Mouse (Mus musculus) olfactory bulb, adult 2 months (tissue): ENCODE data around the gene Tent5a. TPM values are rescaled to one million over a fixed set of nuclear protein-coding genes. Genes with fewer than 3 reads are reported as not detected.

Experiments
- H3K27ac ChIP-seq: fragments of 200-500 bp; 2 replicates; pipeline ENCODE4 v1.5.1; 2012; ENCODE audit warnings: low read depth, low read length; ENCODE audit not compliant: insufficient read depth
- H3K4me1 ChIP-seq: fragments of 200-500 bp; 2 replicates; pipeline ENCODE4 v1.6.1; 2012; ENCODE audit warnings: low read length; ENCODE audit not compliant: control insufficient read depth, insufficient read depth
- H3K4me3 ChIP-seq: fragments of 200-500 bp; 2 replicates; pipeline ENCODE4 v1.5.1; 2012; ENCODE audit warnings: mild to moderate bottlenecking, low read depth, low read length, moderate library complexity; ENCODE audit not compliant: insufficient read depth
- CTCF ChIP-seq: fragments of 200-500 bp; IDR thresholded peaks from 2 replicates; pipeline ENCODE4 v1.5.1; 2012; ENCODE audit warnings: low read depth, mild to moderate bottlenecking, low read length, moderate library complexity; ENCODE audit not compliant: insufficient read depth
- POLR2A ChIP-seq: fragments of 200-500 bp; IDR thresholded peaks from 2 replicates; pipeline ENCODE4 v1.6.1; 2012; ENCODE audit warnings: mild to moderate bottlenecking, low read depth, low read length, moderate library complexity; ENCODE audit not compliant: insufficient read depth
- WGBS: fragments of 180-500 bp; shearing (Covaris S2); methylation state at CpG from one replicate; pipeline ENCODE4 v1.1.7; 2018; 5-methylcytosine and 5-hydroxymethylcytosine counted together
- polyA plus RNA-seq: library from polyadenylated mRNA; stranded (reverse); fragments of >200 nt; gene quantifications from 2 replicates; pipeline ENCODE4 v1.2.4, GENCODE M21; 2012; ENCODE audit warnings: low replicate concordance; ENCODE audit not compliant: missing spikeins, insufficient read depth, insufficient read length

The Tent5a gene
- polyA plus RNA-seq, 1 experiment: not detected

- TF ChIP-seq POLR2A (no peak), CTCF (no peak)
- no peak overlapping the region for H3K4me3 ChIP-seq
- 78% methylated on average over 8 of the region's 8 CpGs for WGBS
- H3K4me1 ChIP-seq: no peaks in the 10 kb centered on the region
- no peak overlapping the region for H3K27ac ChIP-seq
Observed at GRCm38 (mm10) chr9:85342892-85343785, 16.0 kb upstream of the Tent5a start.

- TF ChIP-seq CTCF: no peak
- no peak for TF ChIP-seq POLR2A
- WGBS: 89% methylated on average over 3 of the region's 3 CpGs
- H3K4me3 ChIP-seq: no peak overlapping the region
- no peaks in the 10 kb centered on the region for H3K4me1 ChIP-seq
- no peak overlapping the region for H3K27ac ChIP-seq
Observed at GRCm38 (mm10) chr9:85340303-85340702, 13.2 kb upstream of the Tent5a start.

- Histone ChIP-seq H3K4me3 (no peak overlapping the region), H3K4me1 (no peaks in the 10 kb centered on the region), H3K27ac (no peak overlapping the region)
- WGBS: 95% methylated on average over 7 of the region's 7 CpGs
- TF ChIP-seq POLR2A: no peak
- TF ChIP-seq CTCF: no peak
Observed at GRCm38 (mm10) chr9:85336046-85336445, 8.9 kb upstream of the Tent5a start.

- WGBS: 45% methylated on average over 2 of the region's 2 CpGs
- TF ChIP-seq POLR2A (no peak), CTCF (no peak)
- no peak overlapping the region for H3K27ac ChIP-seq
- H3K4me1 ChIP-seq: peaks cover 14% of the 10 kb centered on the region
- no peak overlapping the region for H3K4me3 ChIP-seq
Observed at GRCm38 (mm10) chr9:85331521-85331920, 4.4 kb upstream of the Tent5a start.

- WGBS: 9% methylated on average over 16 of the region's 16 CpGs
- H3K27ac ChIP-seq: no peak overlapping the region
Observed at GRCm38 (mm10) chr9:85328259-85328658, 1.1 kb upstream of the Tent5a start.

GRCm38 (mm10) chr9:85326292-85327241, 581 bp downstream of the Tent5a start:
- TF ChIP-seq POLR2A: no peak
- no peak for TF ChIP-seq CTCF
- peak overlapping the region; percentile 49 for H3K4me3 ChIP-seq
- peaks cover 17% of the 10 kb centered on the region for H3K4me1 ChIP-seq
- WGBS: 1% methylated on average over 88 of the region's 88 CpGs
- no peak overlapping the region for H3K27ac ChIP-seq

More at GRCm38 (mm10) chr9:85328259-85328658, 1.1 kb upstream of the Tent5a start:
- Histone ChIP-seq H3K4me3 (peak overlapping the region; percentile 49), H3K4me1 (peaks cover 17% of the 10 kb centered on the region)
- TF ChIP-seq CTCF: peak; percentile 79
- TF ChIP-seq POLR2A: no peak

GRCm38 (mm10) chr9:85325201-85325868, 1.8 kb downstream of the Tent5a start:
- H3K4me1 ChIP-seq: peaks cover 17% of the 10 kb centered on the region
- no peak overlapping the region for H3K27ac ChIP-seq
- TF ChIP-seq CTCF: no peak
- no peak for TF ChIP-seq POLR2A
- WGBS: 40% methylated on average over 17 of the region's 17 CpGs
- no peak overlapping the region for H3K4me3 ChIP-seq

- Histone ChIP-seq H3K27ac (no peak overlapping the region), H3K4me1 (peaks cover 17% of the 10 kb centered on the region), H3K4me3 (no peak overlapping the region)
- 91% methylated on average over 11 of the region's 11 CpGs for WGBS
- no peak for TF ChIP-seq POLR2A
- no peak for TF ChIP-seq CTCF
Observed at GRCm38 (mm10) chr9:85324158-85324875, 2.8 kb downstream of the Tent5a start.
